Mouse (Mus musculus): ENCODE results near the gene Jak3.

- TF ChIP-seq E2F4 (IDR thresholded peaks at IDR 0.05; ENCODE audit: insufficient read depth) (no peak), CEBPB (IDR thresholded peaks at IDR 0.05; ENCODE audit: insufficient read depth, poor library complexity, severe bottlenecking) (no peak), POLR2A (IDR thresholded peaks at IDR 0.05; ENCODE audit: insufficient read length, low read depth) (no peak)
Measured at GRCm38 (mm10) chr8:71679550-71680168, 3.6 kb downstream of the Jak3 start.

Data from myocyte (in vitro differentiated cells).